ENCODE assay signal across 28 mouse cellular contexts in the genomic region with DNA sequence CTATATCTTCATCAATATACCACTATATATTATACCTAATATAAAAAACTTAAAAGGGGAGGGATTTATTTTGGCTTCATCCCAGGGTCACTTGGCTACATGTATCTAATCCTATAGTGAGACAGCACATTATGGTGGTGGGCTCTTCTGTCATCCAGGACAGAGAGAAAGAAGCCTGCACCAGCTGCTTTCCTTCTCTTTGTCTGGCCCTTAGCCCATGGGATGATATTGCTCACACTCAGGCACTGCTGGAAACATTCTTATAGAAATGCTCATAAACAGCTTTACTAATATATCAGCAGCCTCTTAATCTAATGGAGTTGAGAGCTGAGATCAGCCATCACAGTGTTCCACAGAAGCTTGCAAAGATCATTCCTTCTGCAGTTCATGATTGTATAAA.
"Had no signal": no experiment of that assay in that cellular context is flagged by ENCODE, and none has a peak within 500 bp of the region (broad histone marks: within the 10 kb centered on the region; RNA-seq: fewer than 3 reads in every experiment).

No protein-coding gene starts in this region.

- H3K4me3 ChIP-seq: embryonic facial prominence, embryonic 10.5 days; embryonic facial prominence, embryonic 12.5 days; embryonic facial prominence, embryonic 13.5 days; embryonic facial prominence, embryonic 15.5 days; erythroblast, embryonic 14.5 days; forebrain, embryonic 10.5 days; forebrain, embryonic 12.5 days; forebrain, embryonic 13.5 days; forebrain, embryonic 15.5 days; gastrocnemius, adult 2 months had no signal

- H3K9ac ChIP-seq: embryonic facial prominence, embryonic 12.5 days; embryonic facial prominence, embryonic 13.5 days; embryonic facial prominence, embryonic 15.5 days; forebrain, embryonic 12.5 days; forebrain, embryonic 13.5 days; forebrain, embryonic 15.5 days; forebrain, postnatal 0 days had no signal

- H3K4me1 ChIP-seq: embryonic facial prominence, embryonic 10.5 days; embryonic facial prominence, embryonic 12.5 days; embryonic facial prominence, embryonic 13.5 days; embryonic facial prominence, embryonic 15.5 days; forebrain, embryonic 10.5 days; forebrain, embryonic 12.5 days; forebrain, embryonic 13.5 days; forebrain, embryonic 15.5 days had no signal

- H3K27ac ChIP-seq: embryonic facial prominence, embryonic 10.5 days; embryonic facial prominence, embryonic 12.5 days; embryonic facial prominence, embryonic 13.5 days; embryonic facial prominence, embryonic 15.5 days; forebrain, embryonic 10.5 days; forebrain, embryonic 12.5 days; forebrain, embryonic 13.5 days; forebrain, embryonic 15.5 days; gastrocnemius, adult 2 months had no signal

- H3K36me3 ChIP-seq: embryonic facial prominence, embryonic 10.5 days; embryonic facial prominence, embryonic 12.5 days; embryonic facial prominence, embryonic 13.5 days; embryonic facial prominence, embryonic 15.5 days; forebrain, embryonic 10.5 days; forebrain, embryonic 12.5 days; forebrain, embryonic 15.5 days had no signal

- ATAC-seq: forebrain, embryonic 13.5 days; forebrain, embryonic 14.5 days; forebrain, embryonic 15.5 days; forebrain, embryonic 16.5 days; forebrain, postnatal 0 days had no signal

- DNase-seq: cerebellum, adult 2 months; cerebellum, adult 8-10 months; cerebellum, adult 9-10 months; cerebellum, adult 9-11 months; cerebellum, postnatal 10 days; cerebellum, postnatal 14 days; cerebellum, postnatal 25 days; cerebellum, postnatal 36 days; embryo, embryonic 11 days; forebrain, postnatal 0 days; gastrocnemius, adult 2 months; gastrocnemius, postnatal 10 days; gastrocnemius, postnatal 14 days; gastrocnemius, postnatal 25 days; gastrocnemius, postnatal 36 days; heart, adult 11 months; heart, adult 18-20 months had no signal

- H3K27me3 ChIP-seq: embryonic facial prominence, embryonic 12.5 days; embryonic facial prominence, embryonic 13.5 days; embryonic facial prominence, embryonic 15.5 days; forebrain, embryonic 12.5 days; forebrain, embryonic 13.5 days; forebrain, embryonic 15.5 days had no signal

- H3K4me2 ChIP-seq: embryonic facial prominence, embryonic 12.5 days; embryonic facial prominence, embryonic 13.5 days; embryonic facial prominence, embryonic 15.5 days; forebrain, embryonic 12.5 days; forebrain, embryonic 13.5 days; forebrain, embryonic 15.5 days had no signal

- H3K9me3 ChIP-seq: embryonic facial prominence, embryonic 10.5 days; embryonic facial prominence, embryonic 12.5 days; embryonic facial prominence, embryonic 13.5 days; embryonic facial prominence, embryonic 15.5 days; forebrain, embryonic 10.5 days; forebrain, embryonic 12.5 days; forebrain, embryonic 13.5 days; forebrain, embryonic 15.5 days had no signal
